Mouse (Mus musculus): ENCODE data around the gene Col4a2. TPM values are rescaled to one million over a fixed set of nuclear protein-coding genes. Genes with fewer than 3 reads are reported as not detected.
A peak's percentile ranks its signal among the peaks of the same experiment; 100 is the strongest.

Gene Col4a2
- polyA plus RNA-seq, 1 experiment from 2014 or later: 56.3 TPM

DNA sequence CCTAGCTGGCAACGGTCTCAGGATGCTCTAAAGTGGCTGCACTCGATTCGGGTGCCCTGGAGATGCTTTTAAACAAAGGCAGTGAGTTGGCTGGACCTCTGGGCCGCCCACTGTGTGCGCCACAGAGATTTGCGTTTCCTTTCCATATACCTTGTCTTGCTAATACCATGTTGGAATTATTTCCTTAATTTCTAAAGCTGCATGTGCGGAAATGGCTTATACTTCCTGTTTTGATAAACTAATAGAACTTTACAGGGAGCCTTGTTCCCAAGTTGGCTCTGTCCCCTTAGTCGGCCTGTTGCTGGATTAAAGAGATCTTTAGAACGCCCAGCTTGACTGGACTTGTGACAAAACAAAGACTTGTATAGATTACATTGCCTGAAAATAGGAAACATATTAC lies 35.1 kb downstream of the Col4a2 start:
- Histone ChIP-seq H3K36me3 (no peaks in the 10 kb centered on the region), H3K4me2 (replicated peaks) (no peak overlapping the region), H3K27me3 (no peaks in the 10 kb centered on the region), H3K9ac (no peak overlapping the region), H3K4me3 (no peak overlapping the region), H3K27ac (no peak overlapping the region; the same call in 1 of the 2 replicates), H3K9me3 (no peaks in the 10 kb centered on the region), H3K4me1 (peaks cover 52% of the 10 kb centered on the region)
- ATAC-seq (ENCODE audit: low FRiP score, low read depth): no peak
- WGBS: 78% methylated on average over 9 of the region's 9 CpGs

GRCm38 (mm10) chr8:11348622-11349021 lies 36.0 kb downstream of the Col4a2 start:
- peak overlapping the region; percentile 22; the same call in 1 of the 2 replicates for H3K27ac ChIP-seq
- no peaks in the 10 kb centered on the region for H3K27me3 ChIP-seq
- peak; percentile 37; the same call in 1 of the 2 replicates for ATAC-seq (ENCODE audit: low FRiP score, low read depth)
- H3K9me3 ChIP-seq: no peaks in the 10 kb centered on the region
- no peak overlapping the region for H3K9ac ChIP-seq
- peaks cover 46% of the 10 kb centered on the region for H3K4me1 ChIP-seq
- H3K4me2 ChIP-seq (replicated peaks): no peak overlapping the region
- no peaks in the 10 kb centered on the region for H3K36me3 ChIP-seq
- no peak overlapping the region for H3K4me3 ChIP-seq
- 80% methylated on average over 11 of the region's 11 CpGs for WGBS

GRCm38 (mm10) chr8:11351355-11351754 lies 38.8 kb downstream of the Col4a2 start:
- no peak for ATAC-seq (ENCODE audit: low FRiP score, low read depth)
- Histone ChIP-seq H3K4me2 (replicated peaks) (no peak overlapping the region), H3K4me1 (peaks cover 37% of the 10 kb centered on the region), H3K27ac (no peak overlapping the region), H3K4me3 (no peak overlapping the region), H3K9me3 (no peaks in the 10 kb centered on the region), H3K9ac (no peak overlapping the region), H3K27me3 (no peaks in the 10 kb centered on the region), H3K36me3 (no peaks in the 10 kb centered on the region)
- WGBS: 82% methylated on average over 6 of the region's 6 CpGs

- Histone ChIP-seq H3K27me3 (no peaks in the 10 kb centered on the region), H3K9me3 (no peaks in the 10 kb centered on the region), H3K27ac (no peak overlapping the region), H3K36me3 (no peaks in the 10 kb centered on the region), H3K9ac (no peak overlapping the region), H3K4me2 (replicated peaks) (no peak overlapping the region), H3K4me1 (peaks cover 42% of the 10 kb centered on the region), H3K4me3 (no peak overlapping the region)
- no peak for ATAC-seq (ENCODE audit: low FRiP score, low read depth)
- WGBS: 57% methylated on average over 11 of the region's 11 CpGs
These were observed 39.9 kb downstream of the Col4a2 start for GRCm38 (mm10) chr8:11352514-11352913.

- Histone ChIP-seq H3K4me3 (no peak overlapping the region), H3K9ac (no peak overlapping the region), H3K27me3 (no peaks in the 10 kb centered on the region), H3K36me3 (no peaks in the 10 kb centered on the region), H3K9me3 (no peaks in the 10 kb centered on the region), H3K4me2 (replicated peaks) (no peak overlapping the region), H3K27ac (no peak overlapping the region), H3K4me1 (peaks cover 38% of the 10 kb centered on the region)
- 94% methylated on average over 8 of the region's 8 CpGs for WGBS
- ATAC-seq (ENCODE audit: low FRiP score, low read depth): no peak
These were observed 42.3 kb downstream of the Col4a2 start for GRCm38 (mm10) chr8:11354800-11355451.

- peaks cover 41% of the 10 kb centered on the region for H3K4me1 ChIP-seq
- H3K36me3 ChIP-seq: no peaks in the 10 kb centered on the region
- no peaks in the 10 kb centered on the region for H3K9me3 ChIP-seq
- ATAC-seq (ENCODE audit: low FRiP score, low read depth): no peak
- no peaks in the 10 kb centered on the region for H3K27me3 ChIP-seq
- H3K27ac ChIP-seq: no peak overlapping the region
- H3K4me2 ChIP-seq (replicated peaks): no peak overlapping the region
- no peak overlapping the region for H3K9ac ChIP-seq
- 71% methylated on average over 3 of the region's 3 CpGs for WGBS
- no peak overlapping the region for H3K4me3 ChIP-seq
These were observed 43.3 kb downstream of the Col4a2 start for GRCm38 (mm10) chr8:11355900-11356299.

DNA sequence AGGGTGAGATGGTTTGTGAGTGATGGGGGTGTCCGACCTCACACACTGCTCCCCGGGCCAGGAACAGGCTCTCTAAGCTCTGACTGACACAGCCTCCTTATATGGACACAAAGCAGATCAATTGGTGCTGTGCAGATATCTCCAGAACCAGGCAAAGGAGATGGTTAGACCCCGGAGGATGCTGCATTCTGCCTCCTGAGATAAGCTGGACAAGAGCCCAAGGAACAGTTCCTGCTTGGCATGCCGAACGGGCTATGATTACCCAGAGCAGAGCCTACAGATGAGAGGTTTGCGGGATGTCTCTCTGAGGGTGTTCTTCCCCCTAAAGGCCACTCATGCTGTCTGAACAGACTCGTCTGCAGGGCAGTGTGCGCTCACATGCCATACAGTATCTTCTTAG lies 44.2 kb downstream of the Col4a2 start:
- Histone ChIP-seq H3K4me1 (peaks cover 43% of the 10 kb centered on the region), H3K9ac (no peak overlapping the region), H3K36me3 (no peaks in the 10 kb centered on the region), H3K27ac (0 out of 2 replicates have a peak overlapping the region, but pooled peaks have one; percentile 39), H3K9me3 (no peaks in the 10 kb centered on the region), H3K4me2 (replicated peaks) (no peak overlapping the region), H3K27me3 (no peaks in the 10 kb centered on the region), H3K4me3 (no peak overlapping the region)
- WGBS: 86% methylated on average over 8 of the region's 8 CpGs
- no peak for ATAC-seq (ENCODE audit: low FRiP score, low read depth)

DNA sequence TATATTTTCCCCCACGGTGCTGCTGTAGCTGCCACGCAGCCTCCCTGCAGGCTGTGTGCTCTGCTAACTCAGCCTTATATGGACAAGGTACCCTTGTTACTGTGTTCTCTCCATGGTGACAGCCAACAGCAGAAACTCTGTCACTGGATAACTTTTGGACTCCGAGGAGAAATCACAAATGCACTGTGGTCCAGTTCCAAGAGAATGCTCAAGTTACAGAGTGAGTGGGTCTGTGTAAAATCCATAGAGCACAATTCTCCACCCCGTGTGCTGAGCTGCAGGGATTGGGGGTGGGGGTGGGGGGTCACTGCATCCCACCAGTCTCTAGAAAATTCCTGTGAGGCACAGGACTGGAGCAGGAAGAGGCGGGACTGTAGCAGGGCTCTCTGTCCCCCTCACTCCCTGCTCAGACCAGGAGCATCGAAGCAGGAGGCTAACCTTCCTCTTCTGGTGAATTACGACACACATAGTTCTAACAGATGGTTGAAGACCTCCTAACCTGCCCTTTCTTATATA lies 45.4 kb downstream of the Col4a2 start:
- Histone ChIP-seq H3K9me3 (no peaks in the 10 kb centered on the region), H3K4me2 (replicated peaks) (peak overlapping the region; percentile 34), H3K27me3 (no peaks in the 10 kb centered on the region), H3K9ac (no peak overlapping the region), H3K36me3 (no peaks in the 10 kb centered on the region), H3K4me1 (peaks cover 46% of the 10 kb centered on the region), H3K4me3 (no peak overlapping the region), H3K27ac (peak overlapping the region; percentile 85)
- peak; percentile 79 for ATAC-seq (ENCODE audit: low FRiP score, low read depth)
- 24% methylated on average over 7 of the region's 7 CpGs for WGBS

GRCm38 (mm10) chr8:11359846-11360245 lies 47.2 kb downstream of the Col4a2 start:
- Histone ChIP-seq H3K4me2 (replicated peaks) (no peak overlapping the region), H3K9ac (no peak overlapping the region), H3K9me3 (no peaks in the 10 kb centered on the region), H3K36me3 (no peaks in the 10 kb centered on the region), H3K4me3 (no peak overlapping the region), H3K27me3 (no peaks in the 10 kb centered on the region), H3K27ac (no peak overlapping the region), H3K4me1 (peaks cover 63% of the 10 kb centered on the region)
- WGBS: 86% methylated on average over 5 of the region's 5 CpGs
- ATAC-seq (ENCODE audit: low FRiP score, low read depth): no peak

DNA sequence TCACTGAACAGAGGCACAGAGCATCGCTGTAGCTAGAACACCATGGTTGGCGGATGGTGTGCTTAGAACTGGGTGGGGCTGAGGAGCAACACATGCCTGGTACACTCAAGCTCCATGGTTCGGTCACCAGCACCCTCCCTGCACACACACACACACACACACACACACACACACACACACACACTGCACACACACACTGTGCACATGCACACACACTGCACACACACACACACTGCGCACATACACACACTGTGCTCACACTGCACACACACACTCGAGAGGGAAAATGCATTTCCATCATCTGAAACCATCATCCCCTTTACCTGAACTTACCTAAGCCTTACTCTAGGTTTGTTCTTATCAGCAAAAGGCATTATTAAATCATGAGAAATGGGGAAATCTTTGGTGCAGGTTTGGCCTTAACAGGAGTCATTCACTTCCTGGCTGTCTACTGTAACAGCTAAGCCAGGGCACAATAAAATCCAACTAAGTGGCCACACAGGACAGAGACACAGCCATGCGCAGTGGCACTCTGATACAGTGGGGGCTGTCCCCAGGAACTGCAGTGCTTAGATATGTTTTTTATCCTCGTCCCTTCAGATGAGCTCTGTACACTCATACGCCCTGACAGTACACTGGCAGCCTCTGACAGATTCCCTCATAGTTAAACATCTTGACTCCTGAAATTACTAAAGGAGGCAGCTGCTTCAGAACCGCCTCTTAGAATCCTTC lies 49.1 kb downstream of the Col4a2 start:
- Histone ChIP-seq H3K4me1 (peaks cover 65% of the 10 kb centered on the region), H3K9ac (no peak overlapping the region; the same call in 1 of the 2 replicates), H3K4me2 (replicated peaks) (peak overlapping the region; percentile 10), H3K4me3 (no peak overlapping the region), H3K27ac (peak overlapping the region; percentile 29; the same call in 1 of the 2 replicates), H3K9me3 (no peaks in the 10 kb centered on the region), H3K27me3 (no peaks in the 10 kb centered on the region), H3K36me3 (no peaks in the 10 kb centered on the region)
- ATAC-seq (ENCODE audit: low FRiP score, low read depth): no peak
- WGBS: 73% methylated on average over 9 of the region's 9 CpGs

GRCm38 (mm10) chr8:11362278-11363214 lies 49.9 kb downstream of the Col4a2 start:
- Histone ChIP-seq H3K36me3 (no peaks in the 10 kb centered on the region), H3K4me2 (replicated peaks) (peak overlapping the region; percentile 10), H3K27me3 (no peaks in the 10 kb centered on the region), H3K4me3 (no peak overlapping the region), H3K9me3 (no peaks in the 10 kb centered on the region), H3K4me1 (peaks cover 63% of the 10 kb centered on the region), H3K27ac (peak overlapping the region; percentile 29; the same call in 1 of the 2 replicates), H3K9ac (no peak overlapping the region; the same call in 1 of the 2 replicates)
- peak; percentile 48 for ATAC-seq (ENCODE audit: low FRiP score, low read depth)
- WGBS: 20% methylated on average over 17 of the region's 17 CpGs
